Mouse (Mus musculus) erythroblast, embryonic 14.5 days (primary cell): ENCODE results near the gene Nrp1.

Source experiments
- GATA1 ChIP-seq: IDR thresholded peaks from 2 replicates; pipeline ENCODE4 v1.6.1; 2012; ENCODE audit warnings: low read length, inconsistent platforms, mixed read lengths
- TAL1 ChIP-seq: IDR thresholded peaks from 3 replicates; pipeline ENCODE4 v1.6.1; 2012; ENCODE audit warnings: low read length, inconsistent platforms, mixed read lengths

DNA sequence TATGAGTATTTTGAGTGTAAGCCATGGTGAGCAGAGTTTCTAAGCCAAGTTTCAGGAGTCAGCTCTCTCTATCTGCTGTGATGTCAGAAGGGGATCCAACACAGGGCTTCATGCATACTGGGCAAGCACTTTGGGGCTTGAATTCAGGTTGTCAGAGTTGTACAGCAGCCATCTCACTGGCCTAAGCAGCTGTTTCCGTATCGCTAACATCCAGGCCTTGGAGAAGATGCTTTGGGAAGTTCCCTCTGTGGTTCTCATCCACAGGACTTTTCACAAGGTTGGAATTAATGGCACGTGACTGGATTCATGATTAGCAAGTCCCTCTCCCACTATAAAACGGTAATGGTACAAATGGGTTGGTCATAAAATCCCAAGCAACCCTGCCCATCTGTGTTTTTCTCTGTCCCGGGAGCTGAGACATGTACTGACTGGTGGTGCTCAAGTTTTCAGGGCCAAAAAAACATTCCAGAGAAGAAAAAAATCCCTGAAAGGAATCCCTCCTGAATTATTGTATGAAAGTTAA is 36.3 kb downstream of the Nrp1 start:
- TF ChIP-seq TAL1 (no peak), GATA1 (no peak)
